Mouse (Mus musculus) hindbrain, embryonic 14.5 days (tissue): ENCODE data around the gene Slc25a13. TPM values are rescaled to one million over a fixed set of nuclear protein-coding genes. Genes with fewer than 3 reads are reported as not detected.

Source experiments
- ATAC-seq: fragments of 200-750 bp; cut with Nextera tagmentation; 2 replicates; pipeline ENCODE4 v1.8.0; 2017; ENCODE audit warnings: moderate number of reproducible peaks, mild to moderate bottlenecking, moderate TSS enrichment, moderate library complexity; ENCODE audit not compliant: low FRiP score
- DNase-seq: peaks from one replicate; pipeline ENCODE4 v3.0.0-alpha.2; 2015; ENCODE audit warnings: low spot score
- H3K27ac ChIP-seq: fragments of 300-500 bp; sonication (generic); 2 replicates; pipeline ENCODE4 v1.5.1; 2014; ENCODE audit warnings: mild to moderate bottlenecking, moderate library complexity
- H3K27me3 ChIP-seq: fragments of 300-500 bp; sonication (generic); 2 replicates; pipeline ENCODE4 v1.6.1; 2014; ENCODE audit warnings: mild to moderate bottlenecking, low read length, mixed read lengths; ENCODE audit not compliant: control insufficient read depth, insufficient read depth
- H3K36me3 ChIP-seq: fragments of 300-500 bp; sonication (generic); replicated peaks from 2 replicates; pipeline ENCODE4 v1.6.1; 2014; ENCODE audit not compliant: control insufficient read depth, insufficient read depth
- H3K4me1 ChIP-seq: fragments of 300-500 bp; sonication (generic); replicated peaks from 2 replicates; pipeline ENCODE4 v1.6.1; 2014; ENCODE audit warnings: antibody characterized with exemption, low read length, mixed read lengths; ENCODE audit not compliant: control insufficient read depth, insufficient read depth
- H3K4me2 ChIP-seq: fragments of 300-500 bp; sonication (generic); replicated peaks from 2 replicates; pipeline ENCODE4 v1.6.1; 2014; ENCODE audit warnings: mild to moderate bottlenecking, moderate library complexity
- H3K4me3 ChIP-seq: fragments of 300-500 bp; sonication (generic); replicated peaks from 2 replicates; pipeline ENCODE4 v1.5.1; 2014; ENCODE audit warnings: mild to moderate bottlenecking, low read length
- H3K9ac ChIP-seq: fragments of 300-500 bp; sonication (generic); 2 replicates; pipeline ENCODE4 v1.6.1; 2014
- H3K9me3 ChIP-seq: fragments of 300-500 bp; sonication (generic); 2 replicates; pipeline ENCODE4 v1.6.1; 2016; ENCODE audit warnings: low read length; ENCODE audit not compliant: control insufficient read depth
- WGBS: fragments of 180-500 bp; shearing (Covaris S2); extraction: QIAGEN DNeasy Blood & Tissue Kit; methylation state at CpG from one replicate; pipeline ENCODE4 v1.1.7; 2014; 5-methylcytosine and 5-hydroxymethylcytosine counted together
- polyA plus RNA-seq: library from polyadenylated mRNA; unstranded; fragments of >200 nt; fragmentation: Nextera tagmentation; extraction: Ambion mirVana; gene quantifications from 2 replicates; pipeline ENCODE4 v1.2.1, GENCODE M21; 2014

The Slc25a13 gene
- polyA plus RNA-seq, 1 experiment from 2014 or later: 5.6 TPM

DNA sequence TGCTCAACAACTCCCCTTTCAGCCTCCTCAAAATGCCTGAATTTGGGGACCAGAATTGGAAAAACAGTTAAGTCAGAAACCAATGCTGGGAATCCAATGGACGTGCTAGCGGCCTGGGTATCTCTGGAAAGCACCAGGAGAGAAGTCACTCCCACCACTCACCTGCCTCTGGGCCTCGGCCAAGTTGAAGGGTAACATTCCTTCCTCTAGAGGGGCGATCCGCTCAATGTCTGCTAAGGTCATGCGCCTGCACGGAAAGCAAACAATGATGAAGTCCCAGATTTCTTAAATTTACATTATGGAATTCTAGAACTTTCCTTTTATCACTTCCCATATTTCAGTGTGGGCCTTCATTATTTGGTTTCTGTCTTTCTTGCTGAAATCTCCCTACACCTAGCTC is 103.2 kb downstream of the Slc25a13 start:
- DNase-seq (no peak), ATAC-seq (no peak)
- Histone ChIP-seq H3K27ac (no peak overlapping the region), H3K27me3 (no peaks in the 10 kb centered on the region), H3K9ac (no peak overlapping the region), H3K4me2 (no peak overlapping the region), H3K9me3 (no peaks in the 10 kb centered on the region), H3K4me1 (no peaks in the 10 kb centered on the region), H3K36me3 (no peaks in the 10 kb centered on the region), H3K4me3 (no peak overlapping the region)
- 91% methylated on average over 7 of the region's 7 CpGs for WGBS

DNA sequence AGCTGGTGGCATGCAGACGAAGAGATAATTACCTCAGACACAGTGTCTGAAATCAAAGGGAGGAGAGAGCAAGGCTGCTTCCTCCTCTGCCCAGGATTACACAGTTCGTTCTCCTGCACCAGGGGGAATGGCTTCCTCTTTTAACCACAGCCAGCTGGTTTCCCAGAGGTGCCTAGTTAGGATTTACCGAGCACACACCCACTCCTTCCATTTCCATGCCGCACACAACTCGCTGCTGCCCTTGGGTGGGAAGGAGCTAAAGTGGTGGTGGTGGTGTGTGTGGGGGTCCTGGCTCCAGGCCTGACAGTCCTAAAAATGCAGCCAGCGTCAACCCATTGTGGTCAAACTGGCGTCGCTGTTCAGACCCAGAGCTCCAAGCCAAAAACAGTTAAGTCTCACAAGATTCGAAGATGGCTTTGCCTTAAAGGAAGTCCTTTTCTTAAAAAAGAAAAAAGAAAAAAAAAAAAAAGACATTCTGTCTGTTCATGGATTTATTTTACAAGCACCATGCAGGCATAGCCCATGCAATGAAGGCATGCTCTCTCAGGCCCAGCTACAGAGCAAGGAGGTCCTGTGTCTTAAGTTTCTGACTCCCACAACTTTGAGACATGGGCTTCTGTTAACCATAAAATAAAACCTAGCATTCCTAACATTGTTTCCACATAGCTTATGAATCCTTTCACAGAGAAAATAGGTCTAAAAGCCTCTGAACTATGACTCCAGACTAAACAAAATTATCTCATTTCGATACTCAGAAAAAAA is 104.0 kb downstream of the Slc25a13 start:
- ATAC-seq (no peak), DNase-seq (no peak)
- Histone ChIP-seq H3K4me2 (no peak overlapping the region), H3K27me3 (no peaks in the 10 kb centered on the region), H3K36me3 (no peaks in the 10 kb centered on the region), H3K4me3 (no peak overlapping the region), H3K27ac (no peak overlapping the region), H3K9ac (no peak overlapping the region), H3K4me1 (no peaks in the 10 kb centered on the region), H3K9me3 (no peaks in the 10 kb centered on the region)
- 74% methylated on average over 10 of the region's 10 CpGs for WGBS

DNA sequence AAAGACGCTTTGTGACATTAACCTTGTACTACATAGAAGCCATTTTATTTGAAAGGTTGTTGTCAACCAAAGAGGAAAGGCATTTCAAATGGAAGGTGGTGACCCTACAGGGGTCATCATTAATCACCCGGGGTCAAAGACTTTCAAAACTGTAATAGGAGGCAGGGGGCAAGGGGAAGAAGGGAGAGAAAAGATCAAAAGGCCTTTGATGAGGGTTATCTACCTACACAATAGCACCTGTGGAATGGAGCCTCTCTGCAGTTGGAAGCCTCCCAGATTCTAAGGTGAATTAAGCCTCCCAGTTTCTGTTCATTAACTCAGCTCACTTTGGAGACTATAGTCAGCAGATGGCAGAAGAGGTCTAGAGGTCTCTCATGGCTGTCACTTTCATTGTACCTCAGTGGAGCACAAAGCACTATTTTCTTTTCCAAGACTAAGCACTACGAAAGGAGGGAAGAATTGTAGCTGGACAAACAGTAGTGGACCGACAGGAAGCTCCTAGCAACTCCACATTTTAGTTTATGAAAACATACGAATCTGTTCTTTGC is 109.5 kb downstream of the Slc25a13 start:
- Histone ChIP-seq H3K9me3 (no peaks in the 10 kb centered on the region), H3K9ac (no peak overlapping the region), H3K27me3 (no peaks in the 10 kb centered on the region), H3K4me3 (no peak overlapping the region), H3K4me1 (no peaks in the 10 kb centered on the region), H3K36me3 (no peaks in the 10 kb centered on the region), H3K27ac (no peak overlapping the region), H3K4me2 (no peak overlapping the region)
- DNase-seq: no peak
- WGBS: 54% methylated on average over 5 of the region's 5 CpGs
- ATAC-seq: no peak

DNA sequence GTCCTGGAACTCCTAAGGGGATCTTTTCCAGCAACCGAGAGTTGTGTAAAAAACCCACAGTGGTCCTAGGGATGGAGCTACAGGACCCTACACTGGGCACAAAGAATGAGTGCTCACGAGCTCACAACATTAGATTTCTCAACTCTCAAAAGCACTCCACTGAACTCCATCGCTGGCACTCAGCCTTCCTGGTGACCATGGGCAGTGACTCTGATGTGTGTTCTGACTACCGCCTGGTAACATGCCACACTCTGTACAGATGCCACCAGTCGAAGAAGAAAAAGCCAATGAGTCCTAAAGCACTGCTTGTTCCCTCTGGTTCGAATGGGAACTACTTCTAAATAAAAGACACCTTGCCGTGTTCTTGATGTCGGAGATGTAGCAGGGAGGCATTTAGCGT is 111.4 kb downstream of the Slc25a13 start:
- ATAC-seq (no peak), DNase-seq (no peak)
- Histone ChIP-seq H3K4me3 (no peak overlapping the region), H3K4me2 (no peak overlapping the region), H3K4me1 (no peaks in the 10 kb centered on the region), H3K36me3 (no peaks in the 10 kb centered on the region), H3K27ac (no peak overlapping the region), H3K27me3 (no peaks in the 10 kb centered on the region), H3K9ac (no peak overlapping the region), H3K9me3 (no peaks in the 10 kb centered on the region)
- 83% methylated on average over 9 of the region's 9 CpGs for WGBS

DNA sequence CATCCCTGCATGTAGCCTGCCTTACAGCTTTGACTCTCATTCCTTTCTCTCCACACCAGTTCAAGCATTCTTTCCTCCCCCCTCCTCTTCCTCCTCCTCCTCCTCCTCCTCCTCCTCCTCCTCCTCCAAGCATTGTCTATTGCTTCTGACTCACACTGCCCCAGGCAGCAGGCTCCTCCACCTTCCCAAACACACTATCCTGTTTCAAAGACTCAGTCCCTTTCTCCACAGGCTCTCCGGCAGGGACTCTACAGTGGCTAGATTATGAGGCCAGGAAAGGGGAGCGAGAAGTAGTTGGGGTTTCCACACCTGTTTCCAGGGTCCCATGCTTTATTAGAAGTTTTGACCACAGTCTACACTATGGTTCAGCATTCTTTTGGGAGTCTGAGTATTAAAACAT is 113.5 kb downstream of the Slc25a13 start:
- WGBS: 74% methylated on average over 2 of the region's 2 CpGs
- no peak for DNase-seq
- no peak for ATAC-seq

DNA sequence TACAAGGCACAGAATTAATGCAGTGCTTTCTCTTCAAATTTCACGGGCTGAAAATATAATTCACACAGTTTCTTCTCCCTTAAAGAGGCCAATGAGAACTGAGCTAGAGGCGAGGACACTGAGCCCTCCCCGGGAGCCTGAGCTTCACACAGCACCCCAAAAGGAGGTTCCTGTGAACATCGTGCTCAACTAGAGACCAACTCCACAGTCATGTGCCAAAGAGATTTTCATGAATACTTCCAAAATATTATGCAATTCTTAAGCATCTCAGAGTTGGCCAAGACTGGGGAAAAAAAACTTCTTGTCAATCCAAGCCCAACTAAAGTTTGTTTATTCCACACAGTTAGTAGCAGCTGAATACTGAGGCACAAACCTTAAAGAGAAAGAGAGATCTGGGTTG is 115.4 kb downstream of the Slc25a13 start:
- ATAC-seq (no peak), DNase-seq (no peak)
- no peaks in the 10 kb centered on the region for H3K27me3 ChIP-seq
- no peaks in the 10 kb centered on the region for H3K36me3 ChIP-seq
- no peak overlapping the region for H3K9ac ChIP-seq
- H3K4me3 ChIP-seq: no peak overlapping the region
- WGBS: 81% methylated on average over 4 of the region's 4 CpGs
- no peaks in the 10 kb centered on the region for H3K9me3 ChIP-seq
- H3K4me1 ChIP-seq: no peaks in the 10 kb centered on the region
- no peak overlapping the region for H3K4me2 ChIP-seq
- H3K27ac ChIP-seq: no peak overlapping the region

More for the DNA sequence above, 113.5 kb downstream of the Slc25a13 start:
- H3K4me1 ChIP-seq: no peaks in the 10 kb centered on the region
- H3K27me3 ChIP-seq: no peaks in the 10 kb centered on the region
- no peak overlapping the region for H3K27ac ChIP-seq
- no peaks in the 10 kb centered on the region for H3K36me3 ChIP-seq
- H3K9ac ChIP-seq: no peak overlapping the region
- H3K9me3 ChIP-seq: no peaks in the 10 kb centered on the region
- no peak overlapping the region for H3K4me3 ChIP-seq
- no peak overlapping the region for H3K4me2 ChIP-seq

DNA sequence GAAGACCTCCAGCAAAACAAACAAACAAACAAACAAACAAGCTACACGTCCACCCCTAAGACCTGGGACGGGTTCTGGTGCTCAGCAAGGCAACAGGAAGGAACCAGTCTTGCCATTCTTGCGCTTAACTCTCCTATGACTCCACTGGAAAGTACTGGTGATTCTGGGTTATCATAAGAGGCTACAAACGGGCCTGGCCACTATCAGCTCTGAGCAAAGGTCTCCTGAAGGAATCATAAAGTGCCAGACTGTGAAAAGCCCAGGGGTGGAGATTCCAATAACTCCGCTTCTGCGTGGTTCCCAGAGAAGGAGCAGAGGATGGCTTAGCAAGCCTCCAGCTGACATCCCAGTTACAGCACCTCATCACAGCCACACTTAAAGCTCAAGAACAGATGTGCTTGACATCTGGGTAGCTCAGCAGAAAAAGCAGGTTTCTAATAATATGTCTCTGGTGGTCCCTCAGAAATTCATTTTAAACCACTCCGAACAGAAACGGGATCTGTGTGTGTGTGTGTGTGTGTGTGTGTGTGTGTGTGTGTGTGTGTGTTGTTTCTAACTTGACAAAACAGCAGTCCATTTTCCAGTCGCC is 116.0 kb downstream of the Slc25a13 start:
- Histone ChIP-seq H3K27ac (no peak overlapping the region), H3K4me3 (no peak overlapping the region), H3K36me3 (no peaks in the 10 kb centered on the region), H3K27me3 (no peaks in the 10 kb centered on the region), H3K9ac (no peak overlapping the region), H3K9me3 (no peaks in the 10 kb centered on the region), H3K4me1 (no peaks in the 10 kb centered on the region), H3K4me2 (no peak overlapping the region)
- WGBS: 87% methylated on average over 9 of the region's 9 CpGs
- DNase-seq (no peak), ATAC-seq (no peak)

DNA sequence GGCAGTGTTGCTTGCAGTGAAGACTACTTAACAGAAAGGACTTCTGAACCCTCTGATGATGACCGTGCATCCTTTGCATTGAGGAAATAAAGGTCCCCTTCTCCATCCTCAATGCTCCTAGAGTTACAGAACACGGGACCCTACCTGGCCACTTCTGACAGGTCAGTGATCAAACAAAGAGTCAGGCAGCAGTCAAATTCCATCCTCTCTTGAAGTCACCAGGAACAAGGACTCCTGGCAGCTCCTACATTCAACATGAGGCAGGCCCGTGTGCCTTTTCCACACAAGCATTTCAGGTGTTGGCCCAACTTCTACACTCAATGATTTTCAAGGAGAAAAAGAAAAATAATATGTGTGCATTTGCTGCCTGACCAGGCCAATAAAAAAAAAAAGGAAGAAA is 123.0 kb downstream of the Slc25a13 start:
- WGBS: 87% methylated on average over 3 of the region's 3 CpGs
- Histone ChIP-seq H3K4me2 (no peak overlapping the region), H3K36me3 (no peaks in the 10 kb centered on the region), H3K27ac (no peak overlapping the region), H3K9me3 (no peaks in the 10 kb centered on the region), H3K4me1 (no peaks in the 10 kb centered on the region), H3K27me3 (no peaks in the 10 kb centered on the region), H3K4me3 (no peak overlapping the region), H3K9ac (no peak overlapping the region)
- no peak for DNase-seq
- ATAC-seq: no peak

DNA sequence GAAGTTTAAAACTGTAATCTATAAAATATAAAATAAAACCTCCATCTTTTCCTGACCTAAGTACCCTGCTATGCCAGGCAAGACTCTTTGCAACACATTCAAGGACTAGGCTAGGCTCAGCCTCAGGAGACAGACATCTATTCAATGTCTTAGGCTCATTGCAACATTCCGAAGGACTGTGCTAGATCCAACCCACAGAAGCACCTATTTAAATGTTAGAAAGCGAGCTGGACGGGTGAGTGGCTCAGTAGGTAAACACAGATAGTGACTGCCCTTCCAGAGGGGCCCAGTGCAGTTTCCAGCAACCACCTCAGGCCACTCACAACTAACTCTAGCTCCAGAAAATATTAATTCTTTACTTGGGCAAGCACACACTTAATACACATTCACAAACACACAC is 123.5 kb downstream of the Slc25a13 start:
- H3K36me3 ChIP-seq: no peaks in the 10 kb centered on the region
- H3K27ac ChIP-seq: no peak overlapping the region

More for the DNA sequence above, 123.5 kb downstream of the Slc25a13 start:
- Histone ChIP-seq H3K27me3 (no peaks in the 10 kb centered on the region), H3K9ac (no peak overlapping the region), H3K9me3 (no peaks in the 10 kb centered on the region), H3K4me3 (no peak overlapping the region), H3K4me2 (no peak overlapping the region), H3K4me1 (no peaks in the 10 kb centered on the region)
- WGBS: 71% methylated on average over 3 of the region's 3 CpGs
- DNase-seq: no peak
- no peak for ATAC-seq
